Mouse (Mus musculus) CH12.LX (cell line): ENCODE measurements around the gene Lefty2.

ENCODE experiments used
- CTCF ChIP-seq, 2 experiments: IDR thresholded peaks in 1 of 2; conservative IDR thresholded peaks in 1 of 2; 2 replicates each; pipeline ENCODE4 v1.5.1; 2011 to 2012; ENCODE audit warnings: low read depth in 2 of 2, low read length in 2 of 2, improper control_type of control experiment in 1 of 2, inconsistent platforms in 1 of 2, mild to moderate bottlenecking in 1 of 2, moderate library complexity in 1 of 2
- E2F4 ChIP-seq: IDR thresholded peaks from 2 replicates; pipeline ENCODE4 v1.6.1; 2011; ENCODE audit warnings: low read depth, low read length, improper control_type of control experiment; ENCODE audit not compliant: insufficient replicate concordance
- JUN ChIP-seq: IDR thresholded peaks from 2 replicates; pipeline ENCODE4 v1.6.1; 2011; ENCODE audit warnings: low read depth, mild to moderate bottlenecking, low read length, improper control_type of control experiment, moderate library complexity; ENCODE audit not compliant: insufficient read depth
- POLR2A ChIP-seq: IDR thresholded peaks from 2 replicates; pipeline ENCODE4 v1.6.1; 2011; ENCODE audit warnings: low read depth, mild to moderate bottlenecking, improper control_type of control experiment, low read length
- SIN3A ChIP-seq: IDR thresholded peaks from 2 replicates; pipeline ENCODE4 v1.6.1; 2012; ENCODE audit warnings: low read length, improper control_type of control experiment, inconsistent platforms

DNA sequence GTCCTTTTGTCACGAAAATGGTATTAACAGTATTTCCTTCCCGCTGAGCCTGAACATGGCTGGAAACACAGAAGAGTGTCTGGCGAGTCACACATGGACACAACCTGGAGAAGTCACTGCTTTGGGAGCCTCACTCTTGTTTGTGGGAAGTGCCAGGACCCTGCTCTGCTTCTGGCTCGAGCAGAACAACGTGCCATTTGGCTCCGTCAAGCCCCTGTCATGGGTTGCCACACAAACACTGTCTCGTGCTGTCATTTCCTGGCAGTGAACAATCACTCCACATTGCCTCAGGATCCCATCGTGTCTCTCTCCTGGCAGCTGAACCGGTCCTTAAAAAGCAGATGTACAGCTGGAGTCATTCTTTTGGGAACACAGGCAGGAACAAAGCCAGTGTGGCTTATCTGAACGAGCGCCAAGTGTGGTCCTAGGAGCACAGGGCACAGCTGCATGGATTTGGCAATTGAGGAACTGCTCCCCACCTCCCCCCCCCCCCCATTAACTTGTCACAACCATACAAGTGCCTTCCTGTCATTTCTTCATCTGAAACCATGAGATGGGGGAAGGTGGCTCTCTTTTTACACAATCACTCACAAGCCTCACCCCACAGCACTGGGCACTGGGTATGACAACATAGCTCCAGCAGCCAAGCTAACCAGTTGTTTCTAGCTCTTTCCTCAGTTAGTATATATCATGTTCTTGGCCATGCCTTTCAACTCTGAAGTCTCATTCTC is 44.2 kb upstream of the Lefty2 start:
- TF ChIP-seq CTCF (conservative IDR thresholded peaks at IDR 0.05 in 1 of 2, IDR thresholded peaks at IDR 0.05 in 1 of 2; ENCODE audit: low read depth in 2 of 2, low read length in 2 of 2) (no peak), POLR2A (no peak), SIN3A (no peak), E2F4 (no peak), JUN (no peak)
